Mouse (Mus musculus) liver, postnatal 0 days (tissue): ENCODE results near the gene Ceacam14.

Experiments used
- CTCF ChIP-seq: sonication (generic); IDR thresholded peaks from 2 replicates; pipeline ENCODE4 v1.5.1; 2016; ENCODE audit warnings: antibody characterized with exemption, low read depth
- EP300 ChIP-seq: IDR thresholded peaks from 2 replicates; pipeline ENCODE4 v1.6.1; 2016; ENCODE audit warnings: antibody characterized with exemption, low read depth, mild to moderate bottlenecking

DNA sequence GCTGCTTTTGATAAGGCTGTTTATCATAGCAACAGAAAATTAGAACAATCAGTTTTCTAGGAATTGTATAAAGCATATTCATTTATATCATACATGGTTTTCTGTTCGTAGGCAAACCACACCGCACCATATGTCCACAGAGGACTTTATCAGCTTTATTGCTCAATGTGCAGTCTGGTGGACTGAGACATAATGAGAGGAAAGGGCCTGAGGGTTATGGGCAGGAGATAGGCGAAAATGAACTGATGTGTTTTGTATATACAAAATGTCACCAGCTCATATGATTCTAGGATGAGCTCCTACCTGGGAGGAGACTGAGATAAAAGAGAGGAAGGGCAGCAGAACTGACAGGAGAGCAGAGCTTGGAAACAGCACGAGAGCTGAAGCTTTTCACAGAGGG, at the start of gene Ceacam14:
- no peak for TF ChIP-seq CTCF
- TF ChIP-seq EP300 = no peak
